Mouse (Mus musculus) brown adipose tissue, adult 24 weeks (tissue): ENCODE data around the gene Zfp787. TPM values are rescaled to one million over a fixed set of nuclear protein-coding genes. Genes with fewer than 3 reads are reported as not detected.

Experiments
- H3K27ac ChIP-seq: fragments of 200-500 bp; replicated peaks from 2 replicates; pipeline ENCODE4 v1.5.1; 2012; ENCODE audit warnings: low read depth, mild to moderate bottlenecking, low read length
- H3K4me1 ChIP-seq: fragments of 200-500 bp; 2 replicates; pipeline ENCODE4 v1.6.1; 2012; ENCODE audit warnings: low read length, mixed read lengths; ENCODE audit not compliant: control insufficient read depth, insufficient read depth, insufficient read length
- H3K4me3 ChIP-seq: fragments of 200-500 bp; 2 replicates; pipeline ENCODE4 v1.5.1; 2012; ENCODE audit warnings: low read depth, mild to moderate bottlenecking, low read length, moderate library complexity; ENCODE audit not compliant: insufficient read depth
- polyA plus RNA-seq: library from polyadenylated mRNA; stranded (reverse); fragments of >200 nt; gene quantifications from 2 replicates; pipeline ENCODE4 v1.2.4, GENCODE M21; 2012; ENCODE audit not compliant: missing spikeins, insufficient read depth, insufficient read length

The Zfp787 gene
- polyA plus RNA-seq, 1 experiment: 41.7 TPM

DNA sequence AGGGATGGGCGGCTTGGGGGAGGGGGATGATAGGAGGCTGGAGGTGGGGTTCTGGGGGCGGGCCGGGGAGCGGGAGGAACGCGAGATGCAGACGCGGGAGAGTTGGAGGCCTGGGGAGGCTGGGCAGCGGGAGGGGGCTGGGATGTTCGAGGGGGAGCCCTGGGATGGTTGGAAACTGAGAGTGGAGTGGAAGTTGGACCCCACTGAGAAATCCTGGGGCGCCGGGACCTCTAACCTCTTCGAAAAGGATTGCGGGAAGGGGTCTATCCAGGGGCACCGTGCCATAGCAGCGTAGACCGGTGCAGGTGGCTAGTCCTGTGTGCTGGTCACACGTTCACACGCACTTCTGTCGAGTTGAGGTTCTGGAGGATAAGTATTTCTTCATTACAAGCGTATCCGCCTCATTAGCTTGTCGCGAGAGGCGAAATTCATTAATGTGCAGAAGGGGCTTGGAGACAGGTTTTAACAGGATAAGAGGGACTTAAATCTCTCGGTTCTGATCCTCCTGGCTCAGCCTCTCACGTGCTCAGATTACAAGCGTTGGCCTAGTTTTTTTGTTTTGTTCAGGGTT, 17.0 kb upstream of the Zfp787 start:
- peak overlapping the region; percentile 69 for H3K4me3 ChIP-seq
- no peak overlapping the region for H3K27ac ChIP-seq
- no peaks in the 10 kb centered on the region for H3K4me1 ChIP-seq

DNA sequence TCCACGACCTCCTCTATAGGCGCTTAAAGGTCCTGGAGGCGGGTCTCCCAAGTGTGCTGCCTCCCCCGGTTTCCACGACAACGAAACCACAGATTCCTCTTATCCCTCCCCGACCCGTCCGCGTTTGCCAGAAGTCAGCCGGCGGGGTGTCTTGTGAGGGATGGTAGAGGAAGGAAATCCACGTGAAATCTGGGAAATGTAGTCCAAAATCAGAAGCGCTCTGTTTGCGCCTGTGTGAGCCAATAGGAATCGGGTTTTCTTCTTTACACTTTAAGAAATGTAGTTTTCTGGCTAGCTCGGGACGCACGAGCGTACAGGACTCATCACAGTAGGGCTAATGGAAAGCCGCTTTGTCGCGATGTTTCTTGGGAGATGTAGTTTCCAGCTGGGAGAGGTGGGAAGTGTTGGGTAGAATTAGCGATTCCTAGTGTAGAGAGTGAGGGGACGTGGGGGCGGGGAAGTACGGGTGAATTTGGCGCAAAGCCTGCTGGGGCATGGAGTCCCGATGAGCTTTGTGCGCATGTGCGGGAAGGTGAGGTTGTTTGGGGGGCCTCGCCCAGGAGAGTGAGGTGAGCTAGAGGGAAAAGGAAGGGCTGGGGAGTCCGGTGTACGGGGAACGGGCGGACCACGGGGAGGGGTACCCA, 16.3 kb upstream of the Zfp787 start, which contains the start of gene Zfp444:
Gene Zfp444, plus strand, starts transcription at position 221 of the 644 bp plus-strand sequence.
- H3K27ac ChIP-seq: peak within 1 kb of the TSS; percentile 71
- H3K4me1 ChIP-seq: no peaks in the 10 kb centered on the region
- H3K4me3 ChIP-seq: peak within 1 kb of the TSS; percentile 69

DNA sequence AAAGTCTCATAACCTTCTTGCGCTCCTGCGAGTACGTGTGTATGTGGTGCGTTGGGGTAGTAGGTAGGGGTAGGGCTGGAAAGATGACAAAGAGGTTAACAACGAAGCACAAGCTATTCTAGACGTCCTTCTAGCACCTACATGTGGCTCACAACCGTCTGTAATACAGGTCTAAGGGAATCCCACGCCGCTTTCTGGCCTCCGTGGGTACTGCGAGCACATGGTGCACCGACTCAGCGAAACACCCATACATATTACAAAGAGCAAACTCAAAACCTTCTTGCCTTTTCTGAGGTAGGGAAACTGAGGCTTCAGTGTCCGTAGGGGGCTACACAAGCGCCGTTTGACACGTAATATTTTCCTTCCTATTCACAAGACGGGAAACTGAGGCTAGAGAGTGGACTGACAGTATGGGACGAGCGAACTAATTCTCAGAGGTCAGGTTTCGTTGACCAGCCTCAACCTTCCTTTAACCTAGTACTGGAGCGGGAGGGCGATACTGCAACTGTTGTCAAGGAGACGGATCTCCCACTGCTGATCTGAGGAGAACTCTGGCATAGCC, 15.7 kb upstream of the Zfp787 start:
- peak overlapping the region; percentile 51 for H3K27ac ChIP-seq
- peak overlapping the region; percentile 69 for H3K4me3 ChIP-seq
- no peaks in the 10 kb centered on the region for H3K4me1 ChIP-seq

DNA sequence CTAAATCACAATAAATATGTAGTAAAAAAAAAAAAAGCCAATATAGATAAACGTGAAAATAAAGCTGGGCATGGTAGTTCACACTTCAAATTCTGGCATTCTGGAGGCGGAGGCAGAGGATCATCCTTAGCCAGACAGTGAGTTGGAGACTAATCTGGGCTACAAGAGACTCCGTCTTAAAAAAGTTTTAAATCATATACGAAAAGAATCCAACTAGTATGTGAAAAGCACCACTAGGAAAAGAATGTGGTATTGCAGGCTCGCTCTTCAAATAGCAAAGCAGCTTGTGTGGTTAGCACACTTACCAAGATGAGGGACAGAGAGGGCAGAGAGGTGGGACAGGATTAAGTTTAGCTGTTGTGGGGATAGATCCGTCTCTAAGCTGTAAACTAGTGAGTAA, 15.1 kb upstream of the Zfp787 start:
- 0 out of 2 replicates have a peak overlapping the region, but pooled peaks have one; percentile 69 for H3K4me3 ChIP-seq
- peak overlapping the region; percentile 67; the same call in 1 of the 2 replicates for H3K27ac ChIP-seq

DNA sequence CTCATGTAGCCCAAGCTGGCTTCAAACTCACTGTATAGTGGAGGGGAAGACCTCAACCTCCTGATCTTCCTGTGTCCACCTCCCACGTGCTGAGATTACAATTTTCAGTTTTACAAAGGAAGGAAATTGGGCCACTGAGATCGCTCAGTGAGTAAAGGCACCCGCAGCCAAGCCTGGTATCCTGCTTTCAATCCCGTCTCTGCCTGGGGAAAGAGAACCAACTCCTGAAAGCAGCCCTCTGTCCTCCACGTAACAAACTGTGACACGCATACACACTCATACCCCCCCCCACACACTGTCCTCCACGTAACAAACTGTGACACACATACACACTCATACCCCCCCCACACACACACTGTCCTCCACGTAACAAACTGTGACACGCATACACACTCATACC, 14.6 kb upstream of the Zfp787 start:
- H3K4me1 ChIP-seq: no peaks in the 10 kb centered on the region
- peak overlapping the region; percentile 67 for H3K27ac ChIP-seq
- 0 out of 2 replicates have a peak overlapping the region, but pooled peaks have one; percentile 9 for H3K4me3 ChIP-seq

More for the DNA sequence above, 15.1 kb upstream of the Zfp787 start:
- H3K4me1 ChIP-seq: no peaks in the 10 kb centered on the region

DNA sequence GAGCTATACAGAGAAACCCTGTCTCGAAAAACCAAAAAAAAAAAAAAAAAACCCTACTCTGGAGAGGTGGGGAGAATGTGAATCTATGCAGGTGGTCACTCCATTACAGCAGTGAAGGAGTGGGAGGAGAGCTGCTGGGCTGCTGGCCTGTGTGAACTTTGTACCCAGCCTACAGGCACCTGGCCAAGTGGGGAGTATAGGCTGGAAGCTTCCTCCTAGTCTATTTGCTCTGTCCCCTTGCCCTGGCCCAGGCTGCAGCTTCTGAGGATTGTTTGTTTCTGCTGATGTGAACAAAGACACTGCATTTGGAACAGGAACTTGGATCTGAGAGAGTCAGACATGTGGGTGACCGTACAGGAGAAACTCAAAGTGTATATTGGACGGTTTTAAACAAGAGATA, 13.6 kb upstream of the Zfp787 start:
- Histone ChIP-seq H3K4me3 (no peak overlapping the region), H3K27ac (no peak overlapping the region), H3K4me1 (no peaks in the 10 kb centered on the region)

DNA sequence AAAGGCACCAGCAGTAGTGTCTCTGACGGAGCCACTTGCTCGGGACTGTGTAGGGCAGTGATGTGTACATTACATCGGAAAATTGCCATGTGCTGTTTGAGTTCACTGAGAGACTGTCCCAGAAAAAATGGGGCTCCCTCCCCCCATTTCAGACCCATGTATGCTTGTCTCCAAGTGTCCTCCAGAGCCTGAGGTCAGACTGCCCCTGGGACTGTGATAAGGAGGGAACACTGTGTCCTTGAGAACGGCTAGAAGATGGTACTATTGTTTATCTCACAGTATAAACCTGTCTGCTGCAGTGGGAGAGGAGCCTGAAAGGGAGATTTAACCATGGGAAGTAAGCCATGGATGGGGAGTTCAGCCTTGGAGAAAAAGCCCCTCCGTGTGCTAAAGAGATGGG, 8.9 kb upstream of the Zfp787 start:
- Histone ChIP-seq H3K27ac (no peak overlapping the region), H3K4me3 (no peak overlapping the region), H3K4me1 (no peaks in the 10 kb centered on the region)

DNA sequence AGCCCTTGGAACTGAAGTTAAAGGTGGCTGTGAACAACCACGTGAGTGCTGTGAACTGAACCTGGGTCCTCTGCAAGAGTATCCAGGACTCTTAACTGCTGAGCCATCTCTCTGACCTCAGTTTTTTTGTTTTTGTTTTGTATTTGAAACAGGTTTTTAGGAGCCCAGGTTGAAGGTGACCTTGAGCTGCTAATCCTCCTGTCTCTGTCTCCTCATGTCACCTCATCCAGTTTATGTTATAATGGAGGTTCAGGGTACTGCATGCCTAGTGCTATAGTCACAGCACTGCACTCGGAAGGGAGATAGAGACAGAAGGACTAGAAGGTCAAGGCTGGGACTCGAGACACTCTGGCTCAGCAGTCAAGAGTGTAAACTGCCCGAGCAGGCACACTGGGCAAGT, 6.4 kb upstream of the Zfp787 start:
- no peak overlapping the region for H3K27ac ChIP-seq

DNA sequence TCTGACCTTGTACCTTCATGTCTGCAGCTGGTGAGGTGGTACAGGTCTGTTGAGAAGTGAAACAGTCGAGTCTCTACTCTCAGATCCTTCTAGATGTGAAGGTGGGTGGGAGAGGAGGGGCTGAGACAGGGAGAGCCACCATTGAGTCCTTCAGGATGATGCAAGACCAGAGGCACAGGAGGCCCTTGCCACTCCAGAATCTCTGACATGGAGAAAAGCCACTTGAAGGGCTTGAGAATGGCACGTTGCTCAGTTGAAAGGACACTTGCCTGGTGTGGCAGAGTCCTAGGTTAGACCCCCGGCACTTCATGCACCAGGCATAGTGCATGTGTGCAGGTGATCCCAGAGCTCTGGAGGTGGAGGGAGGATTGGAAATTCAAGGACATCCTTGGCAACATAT, 5.7 kb upstream of the Zfp787 start:
- Histone ChIP-seq H3K4me1 (no peaks in the 10 kb centered on the region; the same call in 1 of the 2 replicates), H3K27ac (no peak overlapping the region), H3K4me3 (no peak overlapping the region)

More for the DNA sequence above, 6.4 kb upstream of the Zfp787 start:
- Histone ChIP-seq H3K4me3 (no peak overlapping the region), H3K4me1 (no peaks in the 10 kb centered on the region)

DNA sequence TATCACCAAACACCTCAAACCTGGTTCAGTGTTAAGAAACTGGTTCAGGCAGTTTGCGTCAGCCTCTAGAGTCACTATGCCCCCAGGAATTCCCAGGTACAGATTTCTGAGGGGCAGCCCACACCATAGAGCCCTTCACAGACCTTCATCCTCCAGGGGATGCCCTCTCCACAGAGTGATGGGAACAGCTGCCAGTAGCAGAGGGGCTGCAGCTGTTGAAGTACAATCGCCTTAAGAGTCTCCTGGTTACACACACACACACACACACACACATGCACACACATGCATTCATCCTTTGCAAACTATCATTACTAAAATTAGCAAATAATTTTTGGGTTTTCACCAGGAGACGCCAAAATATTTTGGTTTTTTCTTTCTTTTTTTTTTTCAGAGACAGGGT, 3.8 kb upstream of the Zfp787 start:
- H3K4me3 ChIP-seq: no peak overlapping the region
- H3K27ac ChIP-seq: no peak overlapping the region
- no peaks in the 10 kb centered on the region; the same call in 1 of the 2 replicates for H3K4me1 ChIP-seq

DNA sequence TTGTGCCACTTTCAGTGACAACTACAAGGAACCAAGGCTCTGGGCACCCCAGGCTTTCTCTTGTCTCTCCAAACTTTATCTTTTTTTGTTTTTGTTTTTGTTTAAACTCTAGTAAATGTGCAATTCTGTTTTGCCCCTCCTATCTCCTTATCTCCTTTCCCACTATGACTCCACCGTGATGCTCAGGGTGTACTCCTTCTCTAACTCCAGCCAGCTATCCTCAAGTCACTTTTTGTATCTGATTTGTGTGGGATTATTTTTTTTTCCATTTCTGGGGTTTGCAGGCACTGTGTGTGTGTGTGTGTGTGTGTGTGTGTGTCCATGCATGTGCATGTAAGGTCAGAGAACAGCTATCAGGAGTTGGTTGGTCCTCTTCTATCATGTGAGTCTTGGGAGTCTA, 1.7 kb upstream of the Zfp787 start:
- no peak overlapping the region for H3K27ac ChIP-seq
- no peak overlapping the region; the same call in 1 of the 2 replicates for H3K4me3 ChIP-seq
- peaks cover 16% of the 10 kb centered on the region for H3K4me1 ChIP-seq

DNA sequence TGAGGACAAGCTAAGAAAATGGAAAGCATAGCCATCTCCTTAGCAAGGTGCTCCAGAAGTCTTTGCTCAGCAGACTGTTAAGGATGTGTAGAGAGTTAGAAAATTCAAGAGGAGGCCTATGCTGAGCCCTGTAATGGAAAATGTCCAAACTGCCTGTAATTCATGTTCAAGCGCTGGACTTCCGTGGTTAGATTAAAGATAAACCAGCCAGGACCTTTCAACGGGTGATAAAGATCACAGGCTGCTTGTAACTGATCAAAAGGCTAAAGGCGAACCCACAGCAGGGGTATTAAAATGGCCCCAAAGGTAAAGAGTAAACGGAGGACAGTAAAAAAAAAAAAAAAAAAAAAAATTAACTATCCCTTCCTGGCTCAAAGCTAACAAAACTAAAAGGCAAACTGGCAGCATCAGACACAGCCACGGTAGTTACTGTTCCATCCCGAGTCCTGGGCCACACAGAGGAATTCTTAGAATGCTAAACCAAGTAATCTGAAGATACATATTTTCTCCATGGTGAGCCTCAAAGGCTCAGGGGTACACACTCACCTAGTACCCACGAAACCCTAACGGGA, 1.2 kb upstream of the Zfp787 start:
- Histone ChIP-seq H3K4me1 (peaks cover 19% of the 10 kb centered on the region), H3K27ac (peak overlapping the region; percentile 83), H3K4me3 (peak overlapping the region; percentile 97)

DNA sequence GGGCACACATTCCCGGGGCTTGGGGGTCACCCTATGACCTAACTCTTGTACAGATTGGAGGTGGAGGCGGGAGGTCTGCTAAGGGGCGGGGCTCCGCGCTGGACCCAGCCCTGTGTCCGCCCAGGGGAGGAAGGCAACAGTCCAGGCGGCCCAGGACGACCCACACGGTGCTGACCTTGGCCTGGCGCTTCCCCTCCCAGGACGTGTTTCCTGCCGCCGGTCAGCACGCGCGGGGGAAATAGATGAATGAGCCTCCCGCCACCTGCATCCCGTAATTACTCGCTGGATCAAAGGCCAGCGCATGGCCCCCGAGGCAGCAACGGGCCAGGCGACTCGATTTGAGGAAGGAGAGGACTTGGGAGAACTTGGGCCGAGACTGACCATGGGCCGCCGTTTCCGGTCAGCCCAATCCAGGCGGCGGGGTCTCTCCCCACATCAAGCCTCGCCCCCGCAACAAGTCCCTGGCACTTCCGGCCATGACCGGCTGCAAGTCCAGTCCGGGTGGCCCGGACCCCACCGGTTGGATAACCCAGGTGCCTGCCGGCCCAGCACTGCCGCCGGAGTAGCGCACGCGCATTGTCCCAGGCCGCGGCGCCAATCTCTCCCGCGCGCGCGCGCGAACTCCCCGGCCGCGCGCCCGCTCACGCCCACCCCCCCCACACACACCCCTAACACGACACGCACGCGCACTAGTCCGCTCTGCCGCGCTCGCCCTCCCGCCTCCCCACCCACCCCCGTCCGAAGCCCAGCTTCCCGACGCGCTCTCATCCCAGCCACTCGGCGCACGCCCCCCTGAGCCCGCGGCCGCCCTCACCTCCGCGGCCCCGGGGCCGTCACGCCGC, 545 bp downstream of the Zfp787 start:
- peak overlapping the region; percentile 97 for H3K4me3 ChIP-seq
- H3K27ac ChIP-seq: peak overlapping the region; percentile 97
- peaks cover 34% of the 10 kb centered on the region for H3K4me1 ChIP-seq

DNA sequence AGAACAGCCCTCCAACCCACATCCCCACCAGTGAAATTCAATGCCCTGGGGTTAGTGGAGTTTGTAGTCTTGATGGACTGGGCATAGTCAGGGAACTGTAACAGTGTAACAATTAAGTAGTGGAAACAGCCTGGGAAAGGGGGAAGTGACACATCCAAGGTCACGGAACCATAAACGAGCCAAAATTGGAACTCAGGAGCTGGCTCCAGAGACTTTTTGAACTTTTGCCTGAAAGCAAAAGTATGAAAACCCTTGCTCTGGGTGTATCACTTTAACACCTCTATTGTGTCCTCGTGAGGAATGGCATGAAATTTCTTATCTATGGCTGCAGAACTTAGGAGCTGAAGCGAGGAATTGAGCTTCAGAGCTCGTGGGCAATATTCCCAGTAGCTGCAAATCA, 1.6 kb downstream of the Zfp787 start:
- Histone ChIP-seq H3K27ac (peak overlapping the region; percentile 97), H3K4me3 (peak overlapping the region; percentile 97; the same call in 1 of the 2 replicates), H3K4me1 (peaks cover 37% of the 10 kb centered on the region)

DNA sequence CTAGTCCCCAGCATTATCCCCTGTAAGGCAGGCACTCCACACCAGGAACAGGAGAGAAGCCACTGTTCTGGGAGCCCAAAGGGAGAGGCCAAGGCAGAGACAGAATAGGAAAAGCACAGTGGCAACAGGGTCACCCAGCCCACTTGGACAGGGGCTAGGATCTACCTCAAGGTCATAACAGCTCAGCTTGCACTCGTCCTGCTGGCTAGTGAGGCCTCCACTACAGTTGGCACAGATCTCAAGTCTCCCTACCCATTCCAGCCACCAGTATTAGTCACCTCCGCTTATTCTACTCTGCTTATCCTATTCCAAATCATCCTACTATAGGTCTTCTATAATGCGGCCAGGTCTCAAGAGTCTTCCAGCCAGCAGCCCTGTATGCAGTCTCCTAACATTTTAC, 2.7 kb downstream of the Zfp787 start:
- Histone ChIP-seq H3K4me1 (peaks cover 47% of the 10 kb centered on the region), H3K4me3 (0 out of 2 replicates have a peak overlapping the region, but pooled peaks have one; percentile 2), H3K27ac (peak overlapping the region; percentile 97)
